Mouse (Mus musculus) hindbrain, embryonic 13.5 days (tissue): ENCODE data around the gene Zfhx3. TPM values are rescaled to one million over a fixed set of nuclear protein-coding genes. Genes with fewer than 3 reads are reported as not detected.

Source experiments
- ATAC-seq: fragments of 200-750 bp; cut with Nextera tagmentation; 2 replicates; pipeline ENCODE4 v1.8.0; 2017; ENCODE audit warnings: moderate TSS enrichment; ENCODE audit not compliant: low FRiP score
- H3K27ac ChIP-seq: fragments of 300-500 bp; sonication (generic); 2 replicates; pipeline ENCODE4 v1.5.1; 2015; ENCODE audit warnings: inconsistent platforms, mild to moderate bottlenecking, moderate library complexity
- H3K27me3 ChIP-seq: fragments of 300-500 bp; sonication (generic); 2 replicates; pipeline ENCODE4 v1.6.1; 2015; ENCODE audit warnings: mild to moderate bottlenecking, inconsistent platforms
- H3K36me3 ChIP-seq: fragments of 300-500 bp; sonication (generic); 2 replicates; pipeline ENCODE4 v1.6.1; 2015; ENCODE audit warnings: mild to moderate bottlenecking, inconsistent platforms
- H3K4me1 ChIP-seq: fragments of 300-500 bp; sonication (generic); replicated peaks from 2 replicates; pipeline ENCODE4 v1.6.1; 2015; ENCODE audit warnings: inconsistent platforms
- H3K4me2 ChIP-seq: fragments of 300-500 bp; sonication (generic); 2 replicates; pipeline ENCODE4 v1.6.1; 2015; ENCODE audit warnings: inconsistent platforms, mild to moderate bottlenecking, moderate library complexity
- H3K4me3 ChIP-seq: fragments of 300-500 bp; sonication (generic); 2 replicates; pipeline ENCODE4 v1.5.1; 2015; ENCODE audit warnings: mild to moderate bottlenecking, inconsistent platforms
- H3K9ac ChIP-seq: fragments of 300-500 bp; sonication (generic); 2 replicates; pipeline ENCODE4 v1.6.1; 2015; ENCODE audit warnings: mild to moderate bottlenecking, inconsistent platforms
- H3K9me3 ChIP-seq: fragments of 300-500 bp; sonication (generic); 2 replicates; pipeline ENCODE4 v1.6.1; 2016; ENCODE audit warnings: inconsistent platforms
- WGBS: fragments of 180-500 bp; shearing (Covaris S2); methylation state at CpG from one replicate; pipeline ENCODE4 v1.1.7; 2015; 5-methylcytosine and 5-hydroxymethylcytosine counted together
- polyA plus RNA-seq: library from polyadenylated mRNA; unstranded; fragments of >200 nt; fragmentation: Nextera tagmentation; extraction: Ambion mirVana; gene quantifications from 2 replicates; pipeline ENCODE4 v1.2.1, GENCODE M21; 2015

Zfhx3 gene
- polyA plus RNA-seq, 1 experiment from 2014 or later: 36.9 TPM

- no peak for ATAC-seq
- Histone ChIP-seq H3K9ac (no peak overlapping the region; the same call in 1 of the 2 replicates), H3K27me3 (no peaks in the 10 kb centered on the region), H3K27ac (no peak overlapping the region; the same call in 1 of the 2 replicates), H3K9me3 (no peaks in the 10 kb centered on the region), H3K36me3 (no peaks in the 10 kb centered on the region; the same call in 1 of the 2 replicates), H3K4me1 (peaks cover 44% of the 10 kb centered on the region), H3K4me2 (no peak overlapping the region), H3K4me3 (no peak overlapping the region)
- WGBS: 77% methylated on average over 10 of the region's 10 CpGs
Observed at GRCm38 (mm10) chr8:108811694-108812093, 869.2 kb downstream of the Zfhx3 start.

GRCm38 (mm10) chr8:108813375-108813774 is 870.9 kb downstream of the Zfhx3 start:
- no peak for ATAC-seq
- no peaks in the 10 kb centered on the region for H3K9me3 ChIP-seq
- WGBS: 76% methylated on average over 12 of the region's 12 CpGs
- H3K4me2 ChIP-seq: no peak overlapping the region
- H3K4me1 ChIP-seq: peaks cover 44% of the 10 kb centered on the region
- H3K36me3 ChIP-seq: no peaks in the 10 kb centered on the region; the same call in 1 of the 2 replicates
- no peak overlapping the region for H3K27ac ChIP-seq
- no peak overlapping the region for H3K4me3 ChIP-seq
- no peaks in the 10 kb centered on the region for H3K27me3 ChIP-seq
- H3K9ac ChIP-seq: no peak overlapping the region

- Histone ChIP-seq H3K4me1 (peaks cover 53% of the 10 kb centered on the region), H3K4me3 (no peak overlapping the region), H3K36me3 (no peaks in the 10 kb centered on the region), H3K27ac (peak overlapping the region; percentile 10; the same call in 1 of the 2 replicates), H3K9me3 (no peaks in the 10 kb centered on the region), H3K4me2 (peak overlapping the region; percentile 8; the same call in 1 of the 2 replicates), H3K27me3 (no peaks in the 10 kb centered on the region), H3K9ac (no peak overlapping the region)
- ATAC-seq: no peak
- WGBS: 12% methylated on average over 8 of the region's 8 CpGs
Observed at GRCm38 (mm10) chr8:108819271-108819671, 876.8 kb downstream of the Zfhx3 start.

GRCm38 (mm10) chr8:108819826-108820225 is 877.4 kb downstream of the Zfhx3 start:
- Histone ChIP-seq H3K27ac (no peak overlapping the region), H3K4me3 (no peak overlapping the region), H3K27me3 (no peaks in the 10 kb centered on the region), H3K9me3 (no peaks in the 10 kb centered on the region), H3K36me3 (no peaks in the 10 kb centered on the region), H3K4me2 (peak overlapping the region; percentile 23), H3K4me1 (peaks cover 52% of the 10 kb centered on the region), H3K9ac (no peak overlapping the region)
- WGBS: 14% methylated on average over 3 of the region's 3 CpGs
- ATAC-seq: no peak

GRCm38 (mm10) chr8:108820634-108821033 is 878.2 kb downstream of the Zfhx3 start:
- Histone ChIP-seq H3K36me3 (no peaks in the 10 kb centered on the region), H3K9ac (no peak overlapping the region), H3K9me3 (no peaks in the 10 kb centered on the region), H3K4me3 (no peak overlapping the region), H3K27me3 (no peaks in the 10 kb centered on the region), H3K4me1 (peaks cover 52% of the 10 kb centered on the region), H3K27ac (peak overlapping the region; percentile 8; the same call in 1 of the 2 replicates), H3K4me2 (peak overlapping the region; percentile 23)
- WGBS: 14% methylated on average over 6 of the region's 6 CpGs
- ATAC-seq: 0 out of 2 replicates have a peak, but pooled peaks have one; percentile 32

GRCm38 (mm10) chr8:108822841-108823266 is 880.4 kb downstream of the Zfhx3 start:
- H3K9ac ChIP-seq: no peak overlapping the region
- H3K4me1 ChIP-seq: peaks cover 72% of the 10 kb centered on the region
- H3K4me3 ChIP-seq: no peak overlapping the region
- ATAC-seq: no peak
- H3K4me2 ChIP-seq: peak overlapping the region; percentile 6; the same call in 1 of the 2 replicates
- H3K27ac ChIP-seq: 0 out of 2 replicates have a peak overlapping the region, but pooled peaks have one; percentile 35
- no peaks in the 10 kb centered on the region for H3K36me3 ChIP-seq
- WGBS: 47% methylated on average over 15 of the region's 15 CpGs
- H3K9me3 ChIP-seq: no peaks in the 10 kb centered on the region
- no peaks in the 10 kb centered on the region; the same call in 1 of the 2 replicates for H3K27me3 ChIP-seq

- WGBS: 95% methylated on average over 4 of the region's 4 CpGs
- H3K4me2 ChIP-seq: no peak overlapping the region
- no peak overlapping the region for H3K27ac ChIP-seq
- H3K4me1 ChIP-seq: peaks cover 76% of the 10 kb centered on the region
- ATAC-seq: no peak
- peaks cover 2% of the 10 kb centered on the region; the same call in 1 of the 2 replicates for H3K27me3 ChIP-seq
- H3K9me3 ChIP-seq: no peaks in the 10 kb centered on the region
- no peak overlapping the region for H3K9ac ChIP-seq
- H3K36me3 ChIP-seq: no peaks in the 10 kb centered on the region
- H3K4me3 ChIP-seq: no peak overlapping the region
Observed at GRCm38 (mm10) chr8:108824049-108824448, 881.6 kb downstream of the Zfhx3 start.

- Histone ChIP-seq H3K4me2 (no peak overlapping the region), H3K36me3 (no peaks in the 10 kb centered on the region), H3K27me3 (peaks cover 6% of the 10 kb centered on the region; the same call in 1 of the 2 replicates), H3K4me3 (no peak overlapping the region), H3K27ac (peak overlapping the region; percentile 58; the same call in 1 of the 2 replicates), H3K9ac (no peak overlapping the region), H3K9me3 (no peaks in the 10 kb centered on the region), H3K4me1 (peaks cover 77% of the 10 kb centered on the region)
- ATAC-seq: no peak
- WGBS: 72% methylated on average over 4 of the region's 4 CpGs
Observed at GRCm38 (mm10) chr8:108826414-108826813, 884.0 kb downstream of the Zfhx3 start.

- Histone ChIP-seq H3K27ac (peak overlapping the region; percentile 58; the same call in 1 of the 2 replicates), H3K4me1 (peaks cover 74% of the 10 kb centered on the region), H3K9ac (peak overlapping the region; percentile 13; the same call in 1 of the 2 replicates), H3K36me3 (no peaks in the 10 kb centered on the region), H3K4me3 (no peak overlapping the region), H3K4me2 (0 out of 2 replicates have a peak overlapping the region, but pooled peaks have one; percentile 18), H3K27me3 (peaks cover 6% of the 10 kb centered on the region; the same call in 1 of the 2 replicates), H3K9me3 (no peaks in the 10 kb centered on the region)
- 60% methylated on average over 15 of the region's 15 CpGs for WGBS
- no peak for ATAC-seq
Observed at GRCm38 (mm10) chr8:108827428-108827827, 885.0 kb downstream of the Zfhx3 start.

- H3K36me3 ChIP-seq: no peaks in the 10 kb centered on the region
- H3K9ac ChIP-seq: peak overlapping the region; percentile 40; the same call in 1 of the 2 replicates
- H3K9me3 ChIP-seq: no peaks in the 10 kb centered on the region
- 0% methylated on average over 12 of the region's 12 CpGs for WGBS
- no peak overlapping the region for H3K4me3 ChIP-seq
- peak overlapping the region; percentile 77 for H3K27ac ChIP-seq
- H3K4me2 ChIP-seq: peak overlapping the region; percentile 28
- peak; percentile 82 for ATAC-seq
- peaks cover 61% of the 10 kb centered on the region for H3K4me1 ChIP-seq
- peaks cover 6% of the 10 kb centered on the region; the same call in 1 of the 2 replicates for H3K27me3 ChIP-seq
Observed at GRCm38 (mm10) chr8:108829305-108829717, 886.9 kb downstream of the Zfhx3 start.

- no peak for ATAC-seq
- Histone ChIP-seq H3K27ac (no peak overlapping the region), H3K36me3 (no peaks in the 10 kb centered on the region), H3K4me1 (peaks cover 55% of the 10 kb centered on the region), H3K9me3 (no peaks in the 10 kb centered on the region), H3K4me3 (no peak overlapping the region), H3K4me2 (no peak overlapping the region), H3K9ac (no peak overlapping the region), H3K27me3 (0 out of 2 replicates have a peak, but pooled peaks cover 7% of the 10 kb centered on the region)
- 90% methylated on average over 11 of the region's 11 CpGs for WGBS
Observed at GRCm38 (mm10) chr8:108835143-108835542, 892.7 kb downstream of the Zfhx3 start.

- Histone ChIP-seq H3K9ac (no peak overlapping the region), H3K4me1 (peaks cover 36% of the 10 kb centered on the region), H3K27ac (0 out of 2 replicates have a peak overlapping the region, but pooled peaks have one; percentile 44), H3K27me3 (0 out of 2 replicates have a peak, but pooled peaks cover 3% of the 10 kb centered on the region), H3K36me3 (no peaks in the 10 kb centered on the region), H3K4me2 (no peak overlapping the region), H3K4me3 (no peak overlapping the region), H3K9me3 (no peaks in the 10 kb centered on the region)
- 0 out of 2 replicates have a peak, but pooled peaks have one; percentile 43 for ATAC-seq
- 17% methylated on average over 10 of the region's 10 CpGs for WGBS
Observed at GRCm38 (mm10) chr8:108837788-108838187, 895.3 kb downstream of the Zfhx3 start.

- Histone ChIP-seq H3K27ac (no peak overlapping the region), H3K27me3 (0 out of 2 replicates have a peak, but pooled peaks cover 3% of the 10 kb centered on the region)
- WGBS: 42% methylated on average over 6 of the region's 6 CpGs
Observed at GRCm38 (mm10) chr8:108838761-108839160, 896.3 kb downstream of the Zfhx3 start.

More at GRCm38 (mm10) chr8:108838761-108839160, 896.3 kb downstream of the Zfhx3 start:
- H3K36me3 ChIP-seq: no peaks in the 10 kb centered on the region
- peaks cover 36% of the 10 kb centered on the region for H3K4me1 ChIP-seq
- no peaks in the 10 kb centered on the region for H3K9me3 ChIP-seq
- H3K9ac ChIP-seq: no peak overlapping the region
- no peak overlapping the region for H3K4me2 ChIP-seq
- no peak overlapping the region for H3K4me3 ChIP-seq
- no peak for ATAC-seq
